Mouse (Mus musculus): ENCODE measurements at regions not wholly inside any gene's neighbourhood (a gene's known extent, or its start where the extent isn't known, plus 50 kb on each side); places are given as distances from the start of the nearest gene placed in this dataset.
A peak's percentile ranks its signal among the peaks of the same experiment; 100 is the strongest.
"Not testable (repeated sequence)": the region's sequence is repeated elsewhere in the genome, so short reads cannot be mapped to it uniquely, and the experiment has no call there.

GRCm38 (mm10) chr1:64463715-64464290 lies 68.6 kb upstream of the Creb1 start:
- no peaks in the 10 kb centered on the region for H3K9me3 ChIP-seq
- ATAC-seq: no peak
- H3K4me1 ChIP-seq (replicated peaks): no peaks in the 10 kb centered on the region
- no peaks in the 10 kb centered on the region for H3K27me3 ChIP-seq (replicated peaks)
- no peak overlapping the region for H3K4me3 ChIP-seq (replicated peaks)
- 70% methylated on average over 5 of the region's 5 CpGs for WGBS
- H3K27ac ChIP-seq: no peak overlapping the region
- no peak overlapping the region for H3K9ac ChIP-seq
- no peak overlapping the region for H3K4me2 ChIP-seq (replicated peaks)
- no peaks in the 10 kb centered on the region for H3K36me3 ChIP-seq

GRCm38 (mm10) chr1:64461616-64462015 lies 70.8 kb upstream of the Creb1 start:
- not testable (repeated sequence) for H3K27me3 ChIP-seq (replicated peaks); H3K9ac ChIP-seq; H3K4me3 ChIP-seq (replicated peaks); ATAC-seq; H3K4me1 ChIP-seq (replicated peaks); H3K9me3 ChIP-seq; H3K4me2 ChIP-seq (replicated peaks); H3K27ac ChIP-seq; H3K36me3 ChIP-seq
- 93% methylated on average over 6 of the region's 6 CpGs for WGBS

GRCm38 (mm10) chr1:64457872-64458271 lies 74.6 kb upstream of the Creb1 start:
- no peak overlapping the region for H3K4me3 ChIP-seq (replicated peaks)
- no peak overlapping the region for H3K9ac ChIP-seq
- no peak overlapping the region for H3K27ac ChIP-seq
- H3K9me3 ChIP-seq: no peaks in the 10 kb centered on the region
- no peaks in the 10 kb centered on the region for H3K27me3 ChIP-seq (replicated peaks)
- ATAC-seq: no peak
- H3K4me1 ChIP-seq (replicated peaks): no peaks in the 10 kb centered on the region
- no peak overlapping the region for H3K4me2 ChIP-seq (replicated peaks)
- 79% methylated on average over 5 of the region's 5 CpGs for WGBS
- no peaks in the 10 kb centered on the region for H3K36me3 ChIP-seq

- H3K9me3 ChIP-seq: no peaks in the 10 kb centered on the region
- no peaks in the 10 kb centered on the region for H3K27me3 ChIP-seq (replicated peaks)
- no peaks in the 10 kb centered on the region for H3K36me3 ChIP-seq
- no peak for ATAC-seq
- no peak overlapping the region for H3K4me2 ChIP-seq (replicated peaks)
- H3K4me1 ChIP-seq (replicated peaks): no peaks in the 10 kb centered on the region
- H3K27ac ChIP-seq: no peak overlapping the region
- H3K4me3 ChIP-seq (replicated peaks): no peak overlapping the region
- 67% methylated on average over 3 of the region's 3 CpGs for WGBS
- H3K9ac ChIP-seq: no peak overlapping the region
These were observed 83.3 kb upstream of the Creb1 start for GRCm38 (mm10) chr1:64449141-64449540.

GRCm38 (mm10) chr1:64448090-64448489 lies 84.4 kb upstream of the Creb1 start:
- Histone ChIP-seq H3K27ac (no peak overlapping the region), H3K4me1 (replicated peaks) (no peaks in the 10 kb centered on the region), H3K36me3 (no peaks in the 10 kb centered on the region), H3K9ac (no peak overlapping the region), H3K4me2 (replicated peaks) (no peak overlapping the region), H3K4me3 (replicated peaks) (no peak overlapping the region), H3K9me3 (no peaks in the 10 kb centered on the region), H3K27me3 (replicated peaks) (no peaks in the 10 kb centered on the region)
- no peak for ATAC-seq
- WGBS: 3% methylated on average over 5 of the region's 5 CpGs

GRCm38 (mm10) chr1:64446492-64446891 lies 86.0 kb upstream of the Creb1 start:
- no peak for ATAC-seq
- no peak overlapping the region for H3K27ac ChIP-seq

GRCm38 (mm10) chr1:64445919-64446318 lies 86.5 kb upstream of the Creb1 start:
- 7% methylated on average over 13 of the region's 13 CpGs for WGBS
- Histone ChIP-seq H3K4me2 (replicated peaks) (peak overlapping the region; percentile 26; the same call in 1 of the 2 replicates), H3K4me1 (replicated peaks) (no peaks in the 10 kb centered on the region), H3K9me3 (no peaks in the 10 kb centered on the region), H3K27me3 (replicated peaks) (no peaks in the 10 kb centered on the region), H3K9ac (no peak overlapping the region), H3K4me3 (replicated peaks) (no peak overlapping the region), H3K27ac (no peak overlapping the region), H3K36me3 (no peaks in the 10 kb centered on the region)
- ATAC-seq: peak; percentile 91

More at GRCm38 (mm10) chr1:64446492-64446891, 86.0 kb upstream of the Creb1 start:
- H3K9me3 ChIP-seq: no peaks in the 10 kb centered on the region
- H3K9ac ChIP-seq: no peak overlapping the region
- no peaks in the 10 kb centered on the region for H3K27me3 ChIP-seq (replicated peaks)
- no peak overlapping the region for H3K4me2 ChIP-seq (replicated peaks)
- no peaks in the 10 kb centered on the region for H3K36me3 ChIP-seq
- no peaks in the 10 kb centered on the region for H3K4me1 ChIP-seq (replicated peaks)
- H3K4me3 ChIP-seq (replicated peaks): no peak overlapping the region
- 66% methylated on average over 4 of the region's 4 CpGs for WGBS

GRCm38 (mm10) chr1:64443436-64443835 lies 89.0 kb upstream of the Creb1 start:
- Histone ChIP-seq H3K9ac (no peak overlapping the region), H3K4me3 (replicated peaks) (no peak overlapping the region), H3K27me3 (replicated peaks) (no peaks in the 10 kb centered on the region), H3K4me2 (replicated peaks) (no peak overlapping the region), H3K27ac (no peak overlapping the region), H3K9me3 (no peaks in the 10 kb centered on the region), H3K4me1 (replicated peaks) (no peaks in the 10 kb centered on the region), H3K36me3 (no peaks in the 10 kb centered on the region)
- ATAC-seq: no peak
- 78% methylated on average over 6 of the region's 6 CpGs for WGBS

GRCm38 (mm10) chr1:64442179-64442874 lies 90.1 kb upstream of the Creb1 start:
- H3K36me3 ChIP-seq: no peaks in the 10 kb centered on the region
- H3K9me3 ChIP-seq: no peaks in the 10 kb centered on the region
- no peak overlapping the region for H3K27ac ChIP-seq
- 64% methylated on average over 9 of the region's 9 CpGs for WGBS
- H3K9ac ChIP-seq: no peak overlapping the region
- H3K4me2 ChIP-seq (replicated peaks): no peak overlapping the region
- H3K4me1 ChIP-seq (replicated peaks): no peaks in the 10 kb centered on the region
- ATAC-seq: no peak
- H3K4me3 ChIP-seq (replicated peaks): no peak overlapping the region
- no peaks in the 10 kb centered on the region for H3K27me3 ChIP-seq (replicated peaks)

- Histone ChIP-seq H3K4me2 (replicated peaks) (no peak overlapping the region), H3K27me3 (replicated peaks) (no peaks in the 10 kb centered on the region), H3K4me3 (replicated peaks) (no peak overlapping the region), H3K27ac (no peak overlapping the region), H3K4me1 (replicated peaks) (no peaks in the 10 kb centered on the region), H3K36me3 (no peaks in the 10 kb centered on the region), H3K9me3 (no peaks in the 10 kb centered on the region), H3K9ac (no peak overlapping the region)
- no peak for ATAC-seq
- WGBS: 66% methylated on average over 1 of the region's 1 CpGs
These were observed 109.2 kb upstream of the Creb1 start for GRCm38 (mm10) chr1:64423256-64423655.

- H3K36me3 ChIP-seq: no peaks in the 10 kb centered on the region
- H3K4me1 ChIP-seq (replicated peaks): no peaks in the 10 kb centered on the region
- no peaks in the 10 kb centered on the region for H3K9me3 ChIP-seq
- H3K4me2 ChIP-seq (replicated peaks): no peak overlapping the region
- H3K27me3 ChIP-seq (replicated peaks): no peaks in the 10 kb centered on the region
- H3K9ac ChIP-seq: no peak overlapping the region
- H3K4me3 ChIP-seq (replicated peaks): no peak overlapping the region
- H3K27ac ChIP-seq: no peak overlapping the region
- no peak for ATAC-seq
These were observed 113.9 kb upstream of the Creb1 start for GRCm38 (mm10) chr1:64418567-64418966.

GRCm38 (mm10) chr1:64415906-64416305 lies 116.5 kb upstream of the Creb1 start:
- Histone ChIP-seq H3K27ac (no peak overlapping the region), H3K4me1 (replicated peaks) (no peaks in the 10 kb centered on the region), H3K27me3 (replicated peaks) (no peaks in the 10 kb centered on the region), H3K4me2 (replicated peaks) (no peak overlapping the region), H3K4me3 (replicated peaks) (no peak overlapping the region), H3K9me3 (no peaks in the 10 kb centered on the region), H3K9ac (no peak overlapping the region), H3K36me3 (no peaks in the 10 kb centered on the region)
- 86% methylated on average over 7 of the region's 7 CpGs for WGBS
- ATAC-seq: no peak

GRCm38 (mm10) chr1:64413181-64413560 lies 119.3 kb upstream of the Creb1 start:
- Histone ChIP-seq H3K4me1 (replicated peaks) (no peaks in the 10 kb centered on the region), H3K27me3 (replicated peaks) (no peaks in the 10 kb centered on the region), H3K4me2 (replicated peaks) (no peak overlapping the region), H3K27ac (no peak overlapping the region), H3K36me3 (no peaks in the 10 kb centered on the region), H3K9me3 (no peaks in the 10 kb centered on the region), H3K9ac (no peak overlapping the region), H3K4me3 (replicated peaks) (no peak overlapping the region)
- no peak for ATAC-seq
- WGBS: 71% methylated on average over 4 of the region's 4 CpGs
